Mouse (Mus musculus) forebrain, embryonic 10.5 days (tissue): ENCODE measurements around the gene Fbxl14. TPM values are rescaled to one million over a fixed set of nuclear protein-coding genes. Genes with fewer than 3 reads are reported as not detected.
"Not testable (repeated sequence)": the region's sequence is repeated elsewhere in the genome, so short reads cannot be mapped to it uniquely, and the experiment has no call there.

Experiments
- DNase-seq: peaks from one replicate; pipeline ENCODE4 v3.0.0-alpha.2; 2017; ENCODE audit warnings: low spot score; ENCODE audit errors: extremely low spot score
- H3K27ac ChIP-seq: fragments of 300-500 bp; sonication (generic); 2 replicates; pipeline ENCODE4 v1.5.1; 2016; ENCODE audit warnings: mild to moderate bottlenecking
- H3K27me3 ChIP-seq: fragments of 300-500 bp; sonication (generic); 2 replicates; pipeline ENCODE4 v1.6.1; 2016; ENCODE audit warnings: mild to moderate bottlenecking; ENCODE audit not compliant: poor library complexity, severe bottlenecking
- H3K36me3 ChIP-seq: fragments of 300-500 bp; sonication (generic); replicated peaks from 2 replicates; pipeline ENCODE4 v1.6.1; 2016; ENCODE audit warnings: mild to moderate bottlenecking, moderate library complexity
- H3K4me1 ChIP-seq: fragments of 300-500 bp; sonication (generic); 2 replicates; pipeline ENCODE4 v1.6.1; 2016
- H3K4me3 ChIP-seq: fragments of 300-500 bp; sonication (generic); 2 replicates; pipeline ENCODE4 v1.5.1; 2016; ENCODE audit warnings: mild to moderate bottlenecking, moderate library complexity
- H3K9me3 ChIP-seq: fragments of 300-500 bp; sonication (generic); 2 replicates; pipeline ENCODE4 v1.6.1; 2016; ENCODE audit warnings: mild to moderate bottlenecking, moderate library complexity
- WGBS: fragments of 180-500 bp; shearing (Covaris S2); methylation state at CpG from one replicate; pipeline ENCODE4 v1.1.7; 2016; 5-methylcytosine and 5-hydroxymethylcytosine counted together
- polyA plus RNA-seq: library from polyadenylated mRNA; unstranded; fragments of >200 nt; fragmentation: Nextera tagmentation; extraction: Ambion mirVana; gene quantifications from 2 replicates; pipeline ENCODE4 v1.2.1, GENCODE M21; 2016

The Fbxl14 gene
- polyA plus RNA-seq, 1 experiment from 2014 or later: 3.5 TPM

GRCm38 (mm10) chr6:119473992-119474391, 5.5 kb upstream of the Fbxl14 start:
- Histone ChIP-seq H3K36me3 (no peaks in the 10 kb centered on the region), H3K4me3 (no peak overlapping the region), H3K27me3 (no peaks in the 10 kb centered on the region), H3K9me3 (no peaks in the 10 kb centered on the region), H3K27ac (no peak overlapping the region), H3K4me1 (peaks cover 17% of the 10 kb centered on the region)
- WGBS: 89% methylated on average over 4 of the region's 4 CpGs
- no peak for DNase-seq

GRCm38 (mm10) chr6:119475988-119476387, 3.5 kb upstream of the Fbxl14 start:
- H3K27me3 ChIP-seq: no peaks in the 10 kb centered on the region
- no peak for DNase-seq
- H3K4me1 ChIP-seq: peaks cover 25% of the 10 kb centered on the region
- 90% methylated on average over 6 of the region's 6 CpGs for WGBS
- peaks cover 11% of the 10 kb centered on the region for H3K36me3 ChIP-seq
- H3K27ac ChIP-seq: no peak overlapping the region
- no peak overlapping the region for H3K4me3 ChIP-seq
- H3K9me3 ChIP-seq: no peaks in the 10 kb centered on the region

DNA sequence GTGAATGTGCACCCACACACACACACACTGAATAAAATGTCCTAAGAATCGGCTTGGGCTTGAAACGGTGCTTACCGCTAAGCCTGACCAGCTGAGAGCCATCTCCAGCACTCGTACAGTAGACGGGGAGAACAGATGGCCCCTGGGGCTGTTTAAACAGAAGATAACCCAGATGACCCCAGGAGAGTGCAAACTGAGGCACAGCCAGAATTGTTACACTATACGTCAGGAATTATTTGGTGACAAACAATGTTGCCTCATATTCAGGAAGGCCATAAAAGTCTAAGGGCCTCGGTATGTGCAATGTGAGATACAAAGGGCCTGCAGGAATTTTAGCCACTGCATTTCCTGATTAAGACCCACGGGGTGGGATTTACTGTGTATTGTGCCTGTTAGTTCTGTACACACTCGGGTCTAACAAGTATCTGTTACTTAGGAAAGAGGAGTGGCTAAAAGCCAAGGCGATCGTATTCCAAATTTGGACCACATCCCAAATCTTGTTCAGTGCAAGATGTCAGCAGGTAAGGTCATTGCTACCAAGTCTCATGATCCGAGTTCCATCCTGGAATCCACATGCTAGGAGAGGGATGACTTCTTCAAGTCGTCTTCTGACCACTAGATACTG, 1.7 kb upstream of the Fbxl14 start:
- H3K27me3 ChIP-seq: no peaks in the 10 kb centered on the region
- H3K4me3 ChIP-seq: peak overlapping the region; percentile 72; the same call in 1 of the 2 replicates
- WGBS: 74% methylated on average over 13 of the region's 13 CpGs
- H3K36me3 ChIP-seq: peaks cover 16% of the 10 kb centered on the region
- no peak for DNase-seq
- H3K27ac ChIP-seq: peak overlapping the region; percentile 100; the same call in 1 of the 2 replicates
- H3K4me1 ChIP-seq: peaks cover 42% of the 10 kb centered on the region
- H3K9me3 ChIP-seq: no peaks in the 10 kb centered on the region

GRCm38 (mm10) chr6:119478560-119479342, 717 bp upstream of the Fbxl14 start:
- DNase-seq: peak; percentile 89
- Histone ChIP-seq H3K36me3 (peaks cover 26% of the 10 kb centered on the region), H3K27ac (peak overlapping the region; percentile 100), H3K27me3 (no peaks in the 10 kb centered on the region), H3K4me1 (peaks cover 51% of the 10 kb centered on the region), H3K9me3 (no peaks in the 10 kb centered on the region), H3K4me3 (peak overlapping the region; percentile 72)
- 2% methylated on average over 49 of the region's 49 CpGs for WGBS

DNA sequence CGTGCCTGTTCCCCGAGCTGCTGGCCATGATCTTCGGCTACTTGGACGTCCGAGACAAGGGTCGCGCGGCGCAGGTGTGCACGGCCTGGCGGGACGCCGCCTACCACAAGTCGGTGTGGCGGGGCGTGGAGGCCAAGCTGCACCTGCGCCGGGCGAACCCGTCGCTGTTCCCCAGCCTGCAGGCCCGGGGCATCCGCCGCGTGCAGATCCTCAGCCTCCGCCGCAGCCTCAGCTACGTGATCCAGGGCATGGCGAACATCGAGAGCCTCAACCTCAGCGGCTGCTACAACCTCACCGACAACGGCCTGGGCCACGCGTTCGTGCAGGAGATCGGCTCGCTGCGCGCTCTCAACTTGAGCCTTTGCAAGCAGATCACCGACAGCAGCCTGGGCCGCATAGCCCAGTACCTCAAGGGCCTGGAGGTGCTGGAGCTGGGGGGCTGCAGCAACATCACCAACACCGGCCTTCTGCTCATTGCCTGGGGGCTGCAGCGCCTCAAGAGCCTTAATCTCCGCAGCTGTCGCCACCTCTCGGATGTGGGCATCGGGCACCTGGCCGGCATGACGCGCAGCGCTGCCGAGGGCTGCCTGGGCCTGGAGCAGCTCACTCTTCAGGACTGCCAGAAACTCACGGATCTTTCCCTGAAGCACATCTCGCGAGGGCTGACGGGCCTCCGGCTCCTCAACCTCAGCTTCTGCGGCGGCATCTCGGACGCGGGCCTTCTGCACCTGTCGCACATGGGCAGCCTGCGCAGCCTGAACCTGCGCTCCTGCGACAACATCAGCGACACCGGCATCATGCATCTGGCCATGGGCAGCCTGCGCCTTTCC, 623 bp downstream of the Fbxl14 start:
- H3K9me3 ChIP-seq: no peaks in the 10 kb centered on the region
- DNase-seq: peak; percentile 66
- H3K4me3 ChIP-seq: peak overlapping the region; percentile 72
- WGBS: under 1% methylated on average over 70 of the region's 70 CpGs
- H3K4me1 ChIP-seq: peaks cover 65% of the 10 kb centered on the region
- H3K27ac ChIP-seq: peak overlapping the region; percentile 100
- H3K27me3 ChIP-seq: no peaks in the 10 kb centered on the region
- H3K36me3 ChIP-seq: peaks cover 38% of the 10 kb centered on the region

DNA sequence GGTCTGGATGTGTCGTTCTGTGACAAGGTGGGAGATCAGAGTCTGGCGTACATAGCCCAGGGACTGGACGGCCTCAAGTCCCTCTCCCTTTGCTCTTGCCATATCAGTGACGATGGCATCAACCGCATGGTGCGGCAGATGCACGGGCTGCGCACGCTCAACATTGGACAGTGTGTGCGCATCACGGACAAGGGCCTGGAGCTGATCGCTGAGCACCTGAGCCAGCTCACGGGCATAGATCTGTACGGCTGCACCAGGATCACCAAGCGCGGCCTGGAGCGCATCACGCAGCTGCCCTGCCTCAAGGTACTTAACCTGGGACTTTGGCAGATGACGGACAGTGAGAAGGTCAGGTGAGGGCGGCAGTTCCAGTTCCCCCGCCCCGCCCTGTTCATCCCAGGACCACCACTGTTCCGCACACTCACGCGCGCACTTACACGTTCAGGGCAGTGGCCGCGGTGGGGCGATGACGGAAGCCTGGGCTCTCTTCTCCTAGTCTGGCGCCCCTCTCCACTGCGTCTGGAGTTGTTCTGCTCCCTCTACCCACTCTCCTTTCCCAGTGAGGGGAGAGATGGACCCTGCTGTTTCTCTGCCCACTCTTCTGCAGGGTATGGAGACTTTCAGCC, 1.4 kb downstream of the Fbxl14 start:
- WGBS: under 1% methylated on average over 33 of the region's 33 CpGs
- Histone ChIP-seq H3K4me1 (peaks cover 72% of the 10 kb centered on the region), H3K36me3 (peaks cover 44% of the 10 kb centered on the region), H3K9me3 (no peaks in the 10 kb centered on the region), H3K4me3 (peak overlapping the region; percentile 72), H3K27me3 (no peaks in the 10 kb centered on the region), H3K27ac (peak overlapping the region; percentile 100)
- DNase-seq: peak; percentile 50

DNA sequence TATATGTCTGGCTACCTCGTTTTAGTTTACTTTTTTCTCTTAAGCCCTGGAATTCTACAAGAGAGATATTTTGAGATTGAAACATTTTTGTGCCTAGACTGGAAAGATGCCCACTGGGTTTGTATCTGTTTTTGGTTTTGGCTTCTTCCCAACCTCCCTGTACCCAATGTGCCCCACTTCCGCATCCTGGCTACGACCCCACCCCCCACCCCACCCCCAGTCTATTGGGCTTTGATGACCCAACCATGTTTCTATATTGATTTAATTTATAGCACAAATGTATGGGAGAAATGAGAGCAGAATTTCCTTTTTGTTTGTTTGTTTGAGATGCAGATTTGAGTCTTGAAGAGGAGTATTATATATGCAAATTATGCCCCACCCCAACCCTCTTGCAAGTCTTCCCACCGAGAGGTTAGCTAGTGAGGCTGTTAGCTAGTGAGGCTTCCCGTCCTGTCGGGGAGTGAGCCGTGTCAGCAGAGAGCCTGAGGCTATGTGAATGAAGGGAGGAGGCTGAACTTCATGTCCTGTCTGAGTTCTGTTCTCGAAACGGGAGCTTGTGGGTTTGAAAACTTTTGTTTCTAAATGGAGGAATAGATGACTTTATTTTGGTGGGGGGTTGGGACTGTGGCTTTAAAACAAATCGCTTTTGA, 2.4 kb downstream of the Fbxl14 start:
- not testable (repeated sequence) for H3K27me3 ChIP-seq, H3K27ac ChIP-seq, H3K9me3 ChIP-seq
- peaks cover 81% of the 10 kb centered on the region for H3K4me1 ChIP-seq
- H3K36me3 ChIP-seq: peaks cover 44% of the 10 kb centered on the region
- peak; percentile 58 for DNase-seq
- peak overlapping the region; percentile 72 for H3K4me3 ChIP-seq
- 7% methylated on average over 10 of the region's 10 CpGs for WGBS

- Histone ChIP-seq H3K36me3 (peaks cover 44% of the 10 kb centered on the region), H3K9me3 (no peaks in the 10 kb centered on the region), H3K27me3 (no peaks in the 10 kb centered on the region), H3K27ac (peak overlapping the region; percentile 67), H3K4me3 (peak overlapping the region; percentile 72), H3K4me1 (peaks cover 74% of the 10 kb centered on the region)
- 33% methylated on average over 16 of the region's 16 CpGs for WGBS
- peak; percentile 72 for DNase-seq
Measured at GRCm38 (mm10) chr6:119482958-119483600, 3.6 kb downstream of the Fbxl14 start.

- H3K9me3 ChIP-seq: no peaks in the 10 kb centered on the region
- peaks cover 40% of the 10 kb centered on the region for H3K36me3 ChIP-seq
- no peaks in the 10 kb centered on the region for H3K27me3 ChIP-seq
- DNase-seq: no peak
- H3K27ac ChIP-seq: peak overlapping the region; percentile 31; the same call in 1 of the 2 replicates
- peaks cover 68% of the 10 kb centered on the region for H3K4me1 ChIP-seq
- no peak overlapping the region for H3K4me3 ChIP-seq
- 21% methylated on average over 2 of the region's 2 CpGs for WGBS
Measured at GRCm38 (mm10) chr6:119485486-119485885, 6.0 kb downstream of the Fbxl14 start.

DNA sequence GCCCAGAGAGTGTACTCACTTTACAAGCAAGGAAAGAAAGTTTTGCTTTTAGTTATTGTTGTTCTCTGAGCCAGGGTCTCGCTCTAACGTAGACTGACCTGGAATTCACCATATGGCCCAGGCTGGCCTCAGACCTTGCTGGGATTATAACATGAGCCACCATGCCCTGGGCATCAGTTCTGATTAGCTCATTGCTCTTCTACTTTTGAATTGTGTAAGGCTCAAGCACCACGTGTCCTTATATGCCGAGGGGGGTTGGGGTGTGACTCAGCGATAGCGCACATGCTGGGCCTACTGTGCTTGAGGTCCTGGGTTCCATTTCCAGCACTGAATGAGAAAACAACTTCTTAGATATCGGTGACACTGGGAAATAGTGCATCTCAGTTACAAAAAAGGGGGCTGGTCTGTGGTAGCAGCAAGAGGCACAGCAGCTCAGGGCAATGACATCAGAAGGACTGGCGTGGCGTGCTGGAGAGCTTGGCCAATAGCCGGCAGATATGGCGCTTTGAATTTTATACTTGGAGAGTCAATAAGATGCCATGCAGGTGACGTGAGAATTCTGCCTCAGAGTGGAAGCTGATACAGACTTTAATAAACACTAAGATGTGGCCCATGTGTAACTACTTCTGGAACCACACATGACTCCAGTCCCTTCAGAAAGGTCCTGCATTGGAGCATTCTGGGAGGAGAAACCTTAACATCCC, 7.1 kb downstream of the Fbxl14 start:
- 90% methylated on average over 12 of the region's 12 CpGs for WGBS
- Histone ChIP-seq H3K27ac (peak overlapping the region; percentile 31; the same call in 1 of the 2 replicates), H3K4me3 (no peak overlapping the region), H3K27me3 (no peaks in the 10 kb centered on the region), H3K4me1 (peaks cover 69% of the 10 kb centered on the region), H3K36me3 (peaks cover 32% of the 10 kb centered on the region), H3K9me3 (no peaks in the 10 kb centered on the region)
- no peak for DNase-seq

DNA sequence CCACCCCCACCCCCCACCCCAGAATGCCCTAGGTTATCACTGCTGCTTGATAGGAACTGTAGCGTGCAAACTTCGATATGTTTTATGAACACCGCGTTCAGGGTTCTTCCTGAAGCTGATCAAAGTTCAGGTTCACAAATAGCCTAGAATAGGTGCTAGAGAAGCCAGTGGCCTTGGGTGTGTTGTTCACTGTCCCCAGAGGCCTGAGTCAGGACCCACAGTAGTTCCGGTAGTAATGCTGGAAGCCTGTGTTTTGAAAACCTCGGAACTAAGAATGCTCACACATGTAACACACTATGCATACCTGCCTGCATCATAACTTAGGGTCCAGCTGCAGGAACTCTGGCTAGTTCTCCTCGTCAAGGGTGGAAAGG, 7.6 kb downstream of the Fbxl14 start:
- Histone ChIP-seq H3K4me3 (no peak overlapping the region), H3K4me1 (peaks cover 70% of the 10 kb centered on the region), H3K27me3 (no peaks in the 10 kb centered on the region), H3K27ac (no peak overlapping the region), H3K9me3 (no peaks in the 10 kb centered on the region), H3K36me3 (peaks cover 30% of the 10 kb centered on the region)
- WGBS: 96% methylated on average over 7 of the region's 7 CpGs
- DNase-seq: no peak
